Mouse (Mus musculus) induced T-regulatory cell, adult 2 months (primary cell): ENCODE measurements around the gene Coro2a.

Experiments used
- DNase-seq: peaks from one replicate; pipeline ENCODE4 v3.0.0-alpha.2; 2012; ENCODE audit warnings: low read depth

The Coro2a gene

DNA sequence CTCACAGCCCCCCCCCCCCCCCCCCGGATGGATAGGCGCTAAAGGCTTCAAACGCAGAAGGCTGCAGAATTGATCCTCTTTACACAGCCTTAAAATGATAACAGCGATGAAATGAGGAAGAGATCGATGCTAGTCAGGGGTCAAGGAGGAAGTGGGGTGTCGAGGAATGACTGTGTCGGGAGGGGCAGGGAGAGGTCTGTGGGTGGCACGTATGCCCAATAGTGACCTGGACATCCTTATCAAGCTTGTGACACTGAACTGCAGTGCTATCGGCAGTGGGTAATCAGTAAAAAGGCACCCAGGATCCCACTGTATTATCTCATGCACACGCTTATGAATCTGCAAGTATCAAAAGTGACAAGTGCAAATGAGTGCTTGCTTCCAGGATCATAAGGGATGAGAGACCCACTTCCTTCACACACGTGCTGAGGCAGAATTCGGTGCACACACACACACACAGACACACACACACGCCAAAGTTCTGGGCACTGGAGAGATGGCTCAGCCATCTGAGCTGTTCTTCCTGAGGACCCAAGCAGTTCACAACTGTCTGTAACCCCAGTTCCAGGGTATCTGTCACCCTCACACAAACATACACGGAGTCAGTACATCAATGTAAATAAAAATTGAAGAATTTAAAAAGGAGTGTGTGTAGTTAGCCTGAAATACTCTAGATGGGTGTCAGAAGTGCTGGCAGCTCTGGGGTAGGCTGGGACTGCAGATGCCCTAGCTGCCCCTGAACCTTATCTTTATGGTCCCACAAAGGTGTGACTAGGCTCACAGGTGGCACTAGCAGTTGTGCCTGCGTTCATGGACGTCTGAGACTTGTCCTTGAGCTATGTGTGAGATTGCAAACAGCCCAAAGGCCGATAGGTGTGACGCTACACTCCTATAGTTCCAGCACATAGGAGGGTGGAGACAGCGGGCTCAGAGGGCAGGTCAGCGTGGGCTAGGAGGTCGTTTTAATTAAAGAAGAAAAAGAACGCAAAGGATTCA lies 43.0 kb downstream of the Coro2a start:
- no peak for DNase-seq

DNA sequence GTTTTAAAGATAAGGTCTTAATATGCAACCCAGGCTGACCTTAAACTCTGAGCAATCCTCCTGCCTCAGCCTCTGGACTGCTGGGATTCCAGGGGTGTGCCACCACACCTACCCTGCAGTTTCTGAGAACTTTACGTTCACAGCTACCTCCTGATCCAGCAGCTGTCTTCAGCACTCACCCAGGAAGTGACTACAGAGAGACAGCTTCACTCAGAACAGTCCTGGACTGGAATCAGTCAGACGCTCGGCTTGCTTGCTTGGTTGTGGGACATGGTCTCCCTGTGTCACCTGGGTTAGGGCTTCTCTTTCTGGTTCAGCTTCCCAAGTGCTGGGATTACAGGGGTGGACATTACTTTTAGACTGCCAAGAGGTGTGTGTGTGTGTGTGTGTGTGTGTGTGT lies 45.1 kb downstream of the Coro2a start:
- peak; percentile 70 for DNase-seq

DNA sequence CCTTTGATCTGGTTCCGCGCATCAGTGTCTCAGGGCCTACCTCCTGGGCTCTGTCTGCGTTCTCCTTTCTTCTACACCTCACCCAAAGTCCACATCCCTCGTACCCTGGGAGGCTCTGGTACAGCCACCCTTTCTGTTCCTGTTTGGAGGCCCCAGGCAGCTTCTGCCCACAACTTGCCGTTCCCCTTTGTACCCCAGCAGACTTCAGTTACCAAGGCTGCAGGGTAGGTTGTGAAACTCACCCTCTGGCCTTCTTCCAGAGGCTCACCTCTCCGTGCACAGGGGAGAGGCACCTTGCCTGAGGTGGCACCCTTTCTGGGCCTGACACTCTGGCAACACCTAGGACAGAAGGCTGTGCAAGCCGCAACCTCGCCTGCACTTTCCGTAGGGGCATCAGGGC lies 46.2 kb downstream of the Coro2a start:
- DNase-seq, result no peak

DNA sequence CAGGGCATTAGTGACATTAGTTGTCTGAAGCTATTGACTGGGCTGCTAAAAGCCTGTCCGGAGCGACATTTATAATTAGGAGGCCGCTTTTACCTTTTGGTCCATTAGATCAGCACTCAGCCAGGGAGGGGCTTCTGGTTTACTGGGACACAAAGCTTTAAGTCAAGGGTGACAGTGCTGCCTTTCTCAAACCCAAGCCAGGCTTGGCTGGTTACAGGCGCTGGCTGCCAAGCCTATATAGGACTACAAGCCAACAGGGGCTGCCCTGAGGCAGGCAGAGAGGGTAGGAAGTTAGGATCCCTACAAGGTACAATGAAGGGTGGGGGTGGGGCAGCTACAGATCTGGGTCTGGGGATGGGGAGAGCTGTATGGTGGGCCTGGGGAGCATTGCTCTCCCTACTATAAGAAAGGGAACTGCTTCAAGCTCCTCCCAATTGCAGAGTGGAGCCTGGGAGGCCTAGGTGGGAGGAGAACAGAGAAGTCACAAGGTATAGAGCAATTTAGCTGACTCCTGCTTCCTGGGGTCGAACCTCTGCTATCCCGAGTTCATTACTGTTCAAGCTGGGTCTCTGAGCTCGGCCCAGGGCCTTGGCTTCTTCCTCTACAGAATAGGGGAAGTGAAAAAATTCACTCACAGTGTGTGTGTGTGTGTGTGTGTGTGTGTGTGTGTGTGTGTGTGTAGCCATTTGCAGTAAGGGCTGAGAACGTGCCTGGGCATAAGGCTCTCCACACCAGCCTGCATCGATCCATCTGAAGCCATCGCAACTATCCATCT lies 47.5 kb downstream of the Coro2a start:
- DNase-seq, result no peak

DNA sequence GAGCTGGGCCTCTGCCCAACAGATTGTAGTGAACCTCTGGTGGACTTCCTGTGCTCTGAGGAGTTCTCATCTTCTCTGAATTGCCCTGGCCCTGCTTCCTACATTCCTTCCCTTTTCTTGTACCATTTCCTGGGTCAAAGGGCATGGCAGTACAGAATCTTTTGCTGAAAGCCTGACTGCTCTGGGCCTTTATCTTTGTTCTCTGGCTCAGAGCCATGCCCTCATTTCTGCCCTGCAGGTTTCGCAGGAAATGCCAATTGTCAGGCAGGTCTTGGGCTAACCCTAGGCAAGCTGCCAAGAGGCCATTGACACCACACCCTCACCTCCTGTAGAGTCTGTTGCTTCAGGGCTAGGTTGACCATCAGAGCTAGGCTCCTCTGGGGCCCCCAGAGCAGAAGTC lies 48.1 kb downstream of the Coro2a start:
- DNase-seq, result no peak

DNA sequence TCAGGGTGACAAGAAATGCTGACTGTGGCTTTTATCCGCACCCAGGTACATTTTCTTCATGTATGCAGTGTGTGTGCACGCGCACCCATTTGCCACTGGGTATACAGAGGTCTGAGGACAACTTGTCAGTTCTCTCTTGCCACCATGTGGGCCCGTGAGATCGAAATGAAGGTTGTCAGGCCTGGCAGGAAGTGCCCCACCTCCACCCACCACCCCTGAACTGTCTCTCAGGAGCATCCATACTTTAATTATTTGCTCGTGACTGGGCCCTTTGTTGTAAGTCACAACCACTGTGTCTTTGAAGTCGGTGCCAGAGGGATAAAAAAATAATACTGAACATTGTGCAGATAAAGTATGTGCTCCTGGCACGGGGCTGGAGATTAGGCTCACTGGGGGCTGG lies 51.6 kb downstream of the Coro2a start:
- DNase-seq, result no peak

DNA sequence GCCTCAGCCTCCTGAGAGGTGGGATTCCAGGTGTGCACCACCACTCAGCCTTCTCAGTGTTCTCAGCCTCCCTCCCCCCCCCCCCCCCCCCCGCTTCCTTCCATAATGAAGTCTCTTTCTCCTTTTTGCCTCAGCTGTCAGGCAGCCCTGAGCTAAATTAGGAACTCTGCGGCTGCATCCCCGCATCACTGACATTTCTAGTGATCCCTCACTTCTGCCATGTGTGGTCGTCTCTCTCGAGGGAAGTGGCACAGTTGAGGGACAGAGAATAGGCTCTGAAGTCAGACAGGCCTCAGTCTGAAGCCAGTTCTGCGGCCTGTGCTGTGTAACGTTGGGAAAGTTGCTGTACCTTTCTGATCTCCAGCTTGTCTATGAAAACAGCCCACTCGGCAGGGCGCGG lies 52.0 kb downstream of the Coro2a start:
- no peak for DNase-seq

DNA sequence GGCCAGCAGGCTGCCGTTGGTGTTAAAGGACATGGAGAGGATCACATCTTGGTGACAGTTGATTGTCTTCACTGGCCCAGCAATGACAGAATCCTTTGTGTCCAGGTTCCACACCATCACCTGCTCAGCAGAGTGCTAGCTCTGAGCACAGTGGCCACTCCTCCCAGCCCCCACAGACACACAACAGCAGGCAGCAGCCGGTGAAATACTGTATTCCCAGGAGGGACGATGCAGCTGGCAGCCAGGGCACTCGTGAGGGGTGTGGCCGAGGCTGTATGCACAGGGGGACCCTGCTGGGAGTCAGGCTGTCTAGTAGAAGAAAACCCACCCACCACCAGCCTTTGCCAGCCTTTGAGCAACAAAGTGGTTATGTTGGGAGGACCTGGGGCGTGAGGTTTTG lies 55.3 kb downstream of the Coro2a start:
- no peak for DNase-seq

DNA sequence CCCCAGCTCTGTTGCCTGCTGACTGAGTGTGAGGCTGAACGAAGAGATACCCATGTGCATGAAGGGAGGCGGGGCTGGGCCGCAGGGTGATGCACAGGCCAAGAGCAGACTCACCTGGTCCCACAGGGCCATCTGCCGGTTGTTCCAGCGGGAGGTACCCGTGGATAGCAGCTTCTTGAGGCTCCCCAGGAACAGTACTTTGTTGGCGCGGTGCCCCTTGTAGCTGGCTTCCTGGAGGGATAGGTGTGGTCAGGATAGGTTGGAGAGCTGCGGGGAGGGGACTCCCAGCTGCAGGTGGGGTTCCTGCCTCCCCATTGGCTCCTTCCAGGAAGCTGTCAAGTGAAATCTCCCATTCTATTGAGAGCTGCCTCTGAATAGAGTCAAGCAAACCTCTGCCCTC lies 56.5 kb downstream of the Coro2a start:
- DNase-seq, result no peak

DNA sequence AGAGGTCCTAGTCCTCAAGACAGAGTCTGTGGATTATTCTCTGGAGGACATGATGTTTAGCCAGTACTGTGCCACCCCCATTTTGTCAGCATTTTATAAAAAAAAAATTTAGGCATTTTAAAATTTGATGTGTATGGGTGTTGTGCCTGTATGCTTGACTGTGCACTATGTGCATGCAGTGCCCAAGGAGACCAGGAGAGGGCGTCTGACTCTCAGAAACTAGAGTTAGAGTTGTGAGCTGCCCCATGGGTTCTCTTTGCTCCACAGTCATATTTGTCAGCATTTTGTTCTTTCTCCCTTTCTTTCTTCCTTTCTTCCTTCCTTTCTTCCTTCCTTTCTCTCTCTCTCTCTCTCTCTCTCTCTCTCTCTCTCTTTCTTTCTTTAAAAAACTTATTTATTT lies 57.7 kb downstream of the Coro2a start:
- DNase-seq, result peak; percentile 89

DNA sequence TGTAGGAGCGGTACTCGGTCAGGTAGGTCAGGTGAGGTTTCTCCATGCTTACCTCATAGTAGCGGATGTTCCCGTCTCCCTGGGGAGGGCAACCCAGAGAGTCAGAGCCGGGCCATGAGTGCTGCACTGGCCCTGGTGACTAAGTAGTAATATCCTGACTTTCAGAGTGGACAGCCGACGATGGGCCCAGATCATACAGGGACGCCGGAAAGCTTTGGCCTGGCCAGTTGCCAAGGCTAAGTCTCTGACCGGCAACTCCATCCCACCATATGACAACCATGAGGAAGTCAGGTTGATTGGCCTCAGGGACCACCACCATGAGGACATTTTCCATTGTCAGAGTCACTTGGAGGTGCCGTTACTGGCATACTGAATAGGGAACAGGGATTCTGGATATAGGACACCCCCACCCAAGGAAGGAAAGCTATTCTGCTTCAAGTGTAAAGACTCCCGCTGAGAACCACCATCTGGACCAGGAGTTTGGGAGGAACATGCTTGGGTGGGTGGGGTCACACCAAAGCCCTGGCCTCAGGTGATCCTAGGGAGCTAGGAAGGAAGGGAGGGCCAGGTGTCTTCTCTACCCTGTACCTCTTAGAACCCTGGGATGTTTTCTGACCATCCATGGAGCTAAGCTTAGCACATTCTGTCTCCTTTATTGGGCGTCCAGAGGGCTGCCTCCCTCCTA lies 58.5 kb downstream of the Coro2a start:
- DNase-seq, result no peak

DNA sequence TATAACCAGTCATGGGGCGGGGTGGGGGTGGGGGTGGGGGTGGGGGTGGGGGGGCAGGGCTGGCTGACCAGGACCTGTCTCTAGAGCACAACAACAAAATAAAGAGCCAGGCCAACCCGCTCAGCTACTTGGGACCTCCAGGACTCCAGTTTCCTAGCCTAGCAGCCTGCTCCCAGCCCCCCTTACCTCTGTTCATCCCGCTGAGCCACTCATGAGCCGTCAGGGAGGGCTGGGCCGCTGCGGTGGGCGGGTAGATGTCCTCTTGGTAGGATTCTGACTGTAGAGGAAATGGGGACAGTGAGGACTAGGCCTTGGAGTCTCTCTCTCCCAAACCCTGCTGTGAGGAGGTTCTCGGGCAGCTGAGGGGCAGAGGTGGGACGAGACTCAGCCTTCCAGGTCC lies 60.3 kb downstream of the Coro2a start:
- no peak for DNase-seq

DNA sequence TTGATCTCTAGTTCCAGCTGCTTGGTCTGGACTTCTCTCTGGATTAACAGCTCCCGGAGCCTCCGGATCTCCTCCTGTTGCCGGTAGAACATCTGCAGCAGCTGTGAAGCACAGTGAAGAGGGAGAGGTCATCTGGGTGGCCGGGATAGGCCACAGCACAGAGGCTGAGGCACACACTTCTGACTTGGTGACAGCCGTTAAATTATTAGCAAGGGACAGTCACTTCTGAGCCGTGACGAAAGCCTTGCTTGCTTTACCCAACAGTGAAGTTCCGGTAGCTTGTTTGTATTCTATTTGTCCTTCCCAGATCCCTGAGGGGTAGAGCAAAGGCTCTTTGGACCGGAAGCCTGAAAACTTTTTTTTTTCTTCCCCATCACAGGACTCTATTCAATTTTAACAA lies 62.8 kb downstream of the Coro2a start:
- no peak for DNase-seq

DNA sequence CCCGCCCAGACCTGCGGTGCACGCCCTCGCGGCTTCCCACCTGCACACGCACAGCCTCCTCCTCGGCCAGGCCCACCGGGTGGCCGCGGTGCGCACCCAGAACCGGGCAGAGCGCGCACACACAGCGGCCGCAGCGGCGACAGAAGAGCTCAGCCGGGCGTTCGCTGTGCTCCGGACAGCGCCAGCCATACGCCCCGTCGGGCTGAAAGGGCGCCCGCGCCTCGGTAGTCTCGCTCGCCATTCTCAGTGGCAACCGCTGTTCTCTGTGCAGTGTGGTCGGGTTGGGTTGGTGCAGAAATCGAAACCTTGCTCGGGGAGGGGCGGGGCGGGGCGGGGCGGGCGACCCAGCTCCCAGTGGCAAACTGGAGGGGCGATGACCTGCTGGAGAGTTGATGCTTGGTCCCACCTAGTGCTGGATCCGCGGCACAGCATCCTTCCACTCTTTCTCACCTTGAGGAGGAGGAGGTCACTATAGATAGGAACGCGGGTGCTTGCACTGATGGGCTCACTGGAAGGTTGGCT lies 66.1 kb downstream of the Coro2a start, which contains the start of gene Trim14:
Gene Trim14, minus strand, starts transcription at position 302 of the 522 bp plus-strand sequence.
- DNase-seq, result peak; percentile 92

DNA sequence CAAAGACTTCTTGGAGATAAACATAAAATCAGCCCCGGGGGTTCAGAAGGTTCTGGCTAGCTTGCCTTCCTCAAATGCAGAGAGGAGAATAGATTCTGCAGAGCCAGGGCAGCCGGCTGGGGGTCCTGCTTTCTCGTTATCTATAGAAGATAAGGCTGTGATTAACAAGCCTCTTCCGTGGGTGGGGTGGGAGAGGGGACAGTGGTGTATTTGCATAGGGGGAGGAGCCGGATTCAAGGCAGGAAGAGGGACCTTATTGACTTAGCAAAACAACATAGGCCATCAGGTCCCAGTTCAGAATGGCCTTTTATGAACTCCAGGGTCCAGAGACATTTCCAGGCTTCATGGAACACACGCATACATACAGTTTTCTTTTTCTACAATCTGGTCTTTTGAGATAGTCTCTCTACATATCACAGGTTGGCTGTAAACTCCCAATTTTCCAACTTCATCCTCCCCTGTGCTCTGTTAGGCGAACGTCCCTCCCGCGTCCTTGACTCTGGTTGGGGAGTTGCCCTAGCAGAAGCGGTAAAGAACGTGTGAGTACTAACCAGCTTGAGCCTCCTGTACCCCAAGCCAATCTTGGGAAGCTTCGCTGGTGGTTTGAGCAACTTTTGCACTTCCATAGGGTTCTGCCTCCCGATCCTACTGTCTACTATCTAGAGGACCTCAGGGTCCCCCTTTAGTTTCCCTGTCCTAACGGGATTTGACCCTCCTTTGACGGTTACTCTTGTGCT lies 66.7 kb downstream of the Coro2a start:
- DNase-seq, result peak; percentile 84

DNA sequence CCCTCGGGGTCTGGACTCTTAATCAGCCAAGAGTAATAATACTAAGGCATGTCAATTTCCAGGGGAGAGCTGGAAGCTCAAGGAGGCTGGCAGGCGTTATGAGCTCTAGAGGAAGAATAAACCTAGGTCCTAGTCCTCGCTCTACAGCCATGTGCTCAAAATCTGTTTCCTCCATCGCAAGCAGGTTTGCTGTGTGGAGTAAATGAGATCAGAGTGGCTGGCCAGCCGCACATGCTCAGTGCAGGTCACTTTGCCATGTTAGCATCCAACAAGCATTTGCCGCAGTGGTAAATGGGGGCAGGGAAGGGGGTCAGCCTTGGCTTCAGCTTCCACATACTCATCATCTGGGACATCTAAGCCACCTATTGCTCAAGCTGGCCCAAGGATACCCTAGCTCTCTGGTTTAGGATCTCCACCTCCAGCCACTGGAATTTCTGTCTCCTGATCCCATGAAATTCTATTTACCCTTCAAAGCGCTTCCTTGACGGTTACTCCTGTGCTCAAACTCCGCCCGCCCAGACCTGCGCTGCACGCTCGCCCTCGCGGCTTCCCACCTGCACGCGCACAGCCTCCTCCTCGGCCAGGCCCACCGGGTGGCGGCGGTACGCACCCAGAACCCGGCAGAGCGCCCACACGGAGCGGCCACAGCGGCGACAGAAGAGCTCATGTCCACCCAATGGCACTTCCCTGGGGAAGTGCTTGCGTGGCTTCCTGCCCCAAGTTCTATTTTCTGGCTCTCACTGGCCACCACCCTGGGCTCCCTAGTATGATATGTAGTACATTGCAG lies 67.9 kb downstream of the Coro2a start:
- DNase-seq, result peak; percentile 66

DNA sequence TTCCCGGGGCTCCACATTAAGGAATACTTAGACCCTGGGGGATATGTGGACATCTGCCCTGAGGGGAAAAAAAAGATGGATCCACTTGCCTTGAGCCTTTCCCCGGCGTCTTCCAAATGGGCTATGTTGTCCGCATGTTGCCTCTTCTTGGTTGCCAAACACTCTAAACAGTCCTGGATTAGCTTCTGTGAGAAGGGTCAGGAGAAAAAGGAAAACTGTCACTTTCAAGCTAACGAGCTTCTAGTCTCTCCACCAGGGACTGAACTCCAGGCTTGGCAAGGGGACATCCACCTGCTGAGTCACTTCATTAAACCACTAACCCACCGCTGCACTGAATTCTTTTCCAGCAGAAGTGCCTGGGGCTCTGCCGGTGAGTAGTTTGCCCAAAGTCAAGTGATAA lies 69.1 kb downstream of the Coro2a start:
- no peak for DNase-seq

DNA sequence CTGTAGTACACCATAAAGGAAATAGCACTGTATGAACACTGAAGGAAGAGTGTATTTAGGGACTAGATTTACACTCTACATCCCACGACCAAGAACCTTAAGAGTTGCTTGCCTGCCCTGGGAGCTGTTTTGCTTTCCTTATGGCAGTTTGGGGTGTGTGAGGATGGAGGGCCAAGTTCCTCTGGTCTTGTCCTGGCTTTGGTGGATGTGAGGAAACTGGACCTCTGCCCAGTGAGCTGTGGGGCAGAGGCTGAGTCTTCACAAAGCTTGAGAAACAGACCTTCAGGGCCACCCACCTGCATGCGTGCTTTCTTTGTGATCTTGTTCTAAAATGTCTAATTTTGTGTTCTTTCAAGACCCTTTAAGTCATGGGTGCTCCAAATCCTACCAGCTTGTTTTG lies 69.5 kb downstream of the Coro2a start:
- no peak for DNase-seq

DNA sequence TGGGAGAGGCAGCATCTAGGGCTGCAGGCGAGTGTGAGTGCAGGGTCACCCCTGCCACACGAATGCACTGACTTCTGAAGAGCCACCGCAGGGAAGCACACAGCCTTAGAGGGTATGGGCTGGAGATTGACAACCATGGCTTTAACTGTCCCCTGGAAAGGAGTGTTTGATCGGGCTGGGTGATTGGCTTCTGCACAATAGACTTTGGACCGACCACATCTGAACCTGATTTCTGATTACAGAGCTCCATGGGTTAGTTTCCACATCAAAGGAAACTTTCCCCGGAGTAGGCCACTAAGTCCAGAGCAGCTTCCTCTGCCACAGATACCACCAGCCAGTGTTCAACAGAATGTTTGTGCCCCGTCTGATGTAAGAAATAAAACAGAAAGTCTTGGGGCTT lies 72.3 kb downstream of the Coro2a start:
- no peak for DNase-seq

DNA sequence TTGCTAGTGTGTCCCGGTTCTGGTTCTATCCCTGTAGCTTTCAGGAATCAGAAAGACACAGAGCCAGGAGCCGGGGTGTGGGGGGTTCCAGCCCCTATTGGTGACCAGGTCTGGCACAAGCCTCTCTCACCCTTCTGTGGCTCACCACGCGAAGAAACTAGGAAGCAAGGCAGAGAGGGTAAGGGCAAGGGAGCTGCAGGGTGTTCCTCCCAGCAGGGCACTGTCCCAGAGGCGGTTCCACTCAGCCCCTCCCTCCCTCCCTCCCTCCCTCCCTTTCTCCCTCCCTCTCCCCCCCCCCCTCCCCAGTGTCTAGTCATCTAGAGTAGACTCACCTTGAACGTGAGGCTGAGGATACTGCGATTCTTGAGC lies 74.5 kb downstream of the Coro2a start:
- peak; percentile 74 for DNase-seq
